Mouse (Mus musculus): ENCODE measurements around the gene Mapre3.

DNA sequence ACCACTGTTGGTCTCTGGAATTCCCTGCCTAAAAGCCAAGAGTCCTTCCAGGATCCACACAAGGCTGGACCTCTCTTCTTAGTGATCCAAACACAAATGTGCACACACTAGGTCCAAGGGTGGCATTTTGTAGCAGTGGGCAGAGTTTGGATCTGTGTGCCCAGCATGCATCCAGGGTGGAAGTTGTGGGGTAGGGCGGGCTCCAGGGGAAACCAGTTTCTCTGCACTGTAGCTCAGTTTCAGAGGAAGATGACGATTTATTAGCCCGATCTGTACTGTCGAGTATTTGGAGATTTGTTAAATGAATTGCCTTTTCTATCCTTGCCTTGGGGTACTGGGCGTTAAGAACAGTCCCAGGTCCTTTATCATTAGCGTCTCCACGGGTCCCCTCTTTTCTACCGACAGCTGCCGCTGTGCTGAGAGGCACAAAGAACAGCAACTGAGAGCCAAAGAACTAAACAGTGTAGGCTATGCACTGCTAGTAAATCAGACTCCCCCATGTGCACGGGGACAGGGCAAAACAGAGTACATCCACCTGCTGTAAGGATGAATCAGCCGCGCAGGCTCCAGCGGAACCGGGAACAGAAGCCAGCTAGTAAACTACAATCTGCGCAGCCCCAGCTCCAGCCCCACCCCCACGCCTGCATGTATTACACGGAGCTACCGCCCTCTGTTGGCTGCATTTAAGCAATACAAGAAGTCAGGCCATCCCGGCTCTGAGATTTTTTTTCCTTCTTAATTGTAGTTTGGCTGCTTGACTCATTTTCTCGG, 39.7 kb upstream of the Mapre3 start:
- TF ChIP-seq CTCF (conservative IDR thresholded peaks at IDR 0.05; ENCODE audit: low read length), result peak; percentile 57
- TF ChIP-seq POU5F1 (IDR thresholded peaks at IDR 0.05; ENCODE audit: borderline replicate concordance, low read length), result no peak
- no peak for TF ChIP-seq NANOG (IDR thresholded peaks at IDR 0.05; ENCODE audit: borderline replicate concordance, low read length)

Data from E14TG2a.4 (cell line).